Mouse (Mus musculus) Muller cell, postnatal 12 days (primary cell): ENCODE data around the gene Tle4.

Experiments used
- DNase-seq: peaks from one replicate; pipeline ENCODE4 v3.0.0-alpha.2; 2015; ENCODE audit errors: inconsistent ontology term

Tle4 gene

DNA sequence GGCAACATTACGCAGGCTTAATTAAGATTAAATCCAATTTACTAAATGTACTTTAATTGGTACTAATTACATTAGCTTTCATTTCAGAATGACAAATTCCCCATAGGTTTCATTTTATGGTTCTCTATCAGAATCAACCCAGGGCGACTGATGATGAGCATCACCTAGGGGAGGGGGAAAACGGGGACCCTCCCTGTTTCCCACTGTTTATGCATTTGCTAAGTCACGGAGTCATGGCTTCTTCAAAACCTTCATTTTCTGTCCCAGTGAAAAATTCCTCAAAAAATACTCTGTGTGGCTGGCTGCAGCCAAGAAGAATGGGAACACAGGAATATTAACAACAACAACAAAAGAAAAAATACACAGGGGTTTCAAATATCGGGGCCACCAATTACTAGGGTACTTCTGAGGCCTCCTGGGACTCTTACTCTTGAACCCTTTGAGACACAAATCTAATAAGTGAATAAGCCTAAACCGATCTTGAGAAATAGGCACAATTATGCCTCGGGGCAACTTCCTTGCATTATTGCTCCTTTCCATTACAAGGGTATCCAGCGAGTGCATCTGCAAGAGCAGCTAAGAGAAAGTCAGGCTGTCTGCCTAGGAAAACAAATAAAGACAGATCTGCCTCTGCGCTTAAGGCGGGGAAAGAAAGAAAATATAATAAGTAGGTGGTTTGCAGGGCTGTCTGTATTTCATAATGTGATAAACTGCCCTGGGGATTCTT, 5.9 kb downstream of the Tle4 start:
- no peak for DNase-seq

DNA sequence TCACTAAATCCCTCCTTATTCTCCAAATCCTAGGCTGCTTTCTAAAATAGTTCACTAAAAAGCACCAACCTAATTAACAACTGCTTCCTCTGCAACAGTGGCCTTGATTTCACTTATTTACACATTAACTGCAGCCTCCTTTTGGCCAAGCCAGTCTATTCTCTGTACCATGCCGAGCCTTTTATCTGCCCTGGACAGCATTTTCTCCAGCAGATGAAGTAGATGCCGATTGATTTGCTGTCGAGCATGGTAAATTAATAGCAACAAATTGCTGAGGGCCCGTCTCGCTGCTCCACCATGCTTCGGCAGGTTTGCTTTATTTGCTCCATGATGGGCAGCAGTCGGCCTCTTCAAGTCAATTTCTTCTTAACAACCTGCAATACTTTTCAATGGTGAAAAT, 7.7 kb downstream of the Tle4 start:
- no peak for DNase-seq

DNA sequence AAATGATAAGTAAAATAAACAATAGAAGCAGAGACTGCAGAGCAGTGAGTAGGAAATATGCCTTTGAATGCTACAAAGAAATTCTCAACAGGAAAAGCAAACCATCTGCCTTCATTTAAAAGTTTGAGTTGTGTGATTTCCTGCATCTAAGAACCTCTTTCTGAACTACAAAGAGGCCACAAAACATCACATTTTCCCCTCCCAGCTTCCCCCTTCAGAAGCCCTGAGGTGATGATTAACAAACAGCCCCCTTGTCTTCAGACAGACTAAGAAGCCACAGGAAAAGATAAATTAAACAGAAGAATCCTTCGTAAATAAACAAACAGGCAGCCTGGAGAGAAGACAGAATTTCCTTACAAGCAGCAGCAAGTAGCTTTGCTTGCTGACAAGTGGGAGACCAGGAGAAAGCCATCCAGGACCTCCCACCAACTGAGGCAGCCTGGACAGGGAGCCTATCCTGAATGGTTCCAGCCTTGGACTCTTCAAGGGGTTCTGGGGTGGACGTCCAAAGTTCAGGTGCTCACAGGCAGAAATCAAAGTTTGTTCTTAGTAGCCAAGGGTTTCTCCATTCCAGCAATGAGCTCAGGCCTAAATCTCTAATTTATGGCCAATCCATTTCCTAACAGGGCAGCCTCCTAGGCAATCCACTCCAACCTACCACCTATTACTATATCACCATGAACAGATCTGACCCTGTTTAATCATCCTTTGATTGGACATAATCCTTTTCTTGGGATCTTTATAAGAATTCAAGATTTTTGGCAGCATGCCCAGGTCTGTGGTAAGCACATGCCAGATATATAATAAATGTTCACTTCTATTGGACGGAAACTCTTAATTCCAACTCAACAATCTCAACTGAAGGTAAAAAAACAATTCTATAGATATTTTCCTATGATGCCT, 9.4 kb downstream of the Tle4 start:
- DNase-seq, result peak; percentile 66

DNA sequence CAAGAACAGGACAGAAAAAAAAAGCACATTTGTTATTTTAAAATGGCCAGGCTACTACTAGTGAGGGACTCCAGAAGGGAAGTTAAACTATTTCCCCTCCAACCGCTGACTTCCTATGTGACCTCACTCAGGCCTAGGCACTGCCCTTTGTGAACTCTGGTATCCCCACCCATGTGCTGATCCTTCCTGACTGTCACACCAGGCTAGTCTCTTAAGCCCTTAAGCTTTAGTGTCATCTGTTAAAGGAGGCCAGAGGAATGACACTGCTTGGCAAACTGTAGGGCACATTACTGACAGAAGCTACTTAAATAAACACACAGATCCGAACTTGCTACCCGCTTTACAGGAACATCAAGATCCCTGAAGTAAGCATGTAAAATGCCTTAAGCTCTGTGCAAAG, 11.7 kb downstream of the Tle4 start:
- no peak for DNase-seq

DNA sequence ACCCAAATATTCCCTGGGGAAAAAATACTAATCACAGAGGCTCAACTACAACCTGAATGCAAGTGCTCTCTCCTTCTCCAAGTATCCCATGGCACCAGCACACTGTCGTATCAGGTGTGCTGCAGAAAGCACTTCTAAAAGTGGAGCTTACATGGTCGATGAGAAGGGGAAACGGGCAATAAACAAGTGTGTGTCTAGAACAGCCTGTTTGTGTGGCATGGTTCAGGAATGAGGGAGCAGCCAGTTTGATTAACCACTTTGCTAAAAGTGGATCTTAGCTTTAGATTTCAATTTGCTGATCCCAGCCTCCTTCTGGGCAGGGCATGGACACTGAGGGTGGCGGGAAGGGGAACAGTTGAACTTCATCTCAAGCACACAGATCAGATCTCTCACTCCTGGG, 12.1 kb downstream of the Tle4 start:
- no peak for DNase-seq

DNA sequence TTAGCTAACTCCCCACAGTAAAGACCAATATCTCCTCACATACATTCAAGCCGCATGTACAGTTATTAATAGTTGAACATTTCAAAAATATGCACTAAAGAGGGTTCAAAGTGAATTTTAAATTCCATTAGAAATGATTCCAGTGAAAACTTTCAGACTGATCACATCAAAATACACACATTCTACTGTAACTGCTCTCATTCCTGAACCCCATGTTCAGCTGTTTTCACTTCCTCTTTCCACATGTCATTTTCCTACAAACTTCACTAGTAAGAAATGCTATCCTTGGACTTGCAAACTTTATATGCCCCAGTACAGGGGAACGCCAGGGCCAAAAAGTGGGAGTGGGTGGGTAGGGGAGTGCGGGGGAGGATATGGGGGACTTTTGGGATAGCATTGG, 12.6 kb downstream of the Tle4 start:
- no peak for DNase-seq

DNA sequence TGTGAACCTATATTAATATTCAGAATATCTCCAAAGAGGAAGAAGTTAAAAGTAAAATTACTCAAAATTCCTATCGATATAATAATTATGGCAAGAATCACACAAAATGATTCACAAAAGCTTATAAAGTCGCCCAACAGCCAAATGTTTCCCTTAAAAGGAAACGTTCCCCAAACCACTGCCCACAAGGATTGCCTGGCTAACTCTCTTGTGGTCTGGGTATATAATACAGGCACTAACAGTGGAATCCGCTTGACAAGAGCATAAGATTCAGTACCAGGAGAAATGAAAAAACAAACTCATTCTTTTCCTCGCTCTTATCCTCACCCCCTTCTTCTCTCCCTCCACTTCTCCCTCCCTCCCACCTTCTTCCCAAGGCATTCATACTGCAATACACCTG, 19.2 kb downstream of the Tle4 start:
- peak; percentile 70 for DNase-seq

DNA sequence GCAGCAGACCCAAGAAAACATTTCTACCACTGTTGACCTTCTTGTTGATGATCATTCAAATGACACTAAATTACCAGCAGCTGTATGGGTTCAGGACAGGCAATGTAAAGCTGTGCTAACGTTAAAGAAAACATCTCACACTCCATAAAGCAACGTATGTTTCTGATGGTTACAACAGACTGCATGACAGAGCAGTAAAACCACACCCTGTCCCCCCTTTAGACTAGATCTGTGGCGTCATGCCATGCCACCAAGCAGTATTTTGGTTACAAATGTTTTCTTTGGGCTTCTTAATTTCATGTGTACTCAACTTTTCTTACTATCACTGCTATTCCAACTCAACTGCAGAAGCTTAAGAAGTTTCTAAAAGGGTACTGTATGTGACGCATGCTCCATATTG, 19.8 kb downstream of the Tle4 start:
- DNase-seq, result no peak

DNA sequence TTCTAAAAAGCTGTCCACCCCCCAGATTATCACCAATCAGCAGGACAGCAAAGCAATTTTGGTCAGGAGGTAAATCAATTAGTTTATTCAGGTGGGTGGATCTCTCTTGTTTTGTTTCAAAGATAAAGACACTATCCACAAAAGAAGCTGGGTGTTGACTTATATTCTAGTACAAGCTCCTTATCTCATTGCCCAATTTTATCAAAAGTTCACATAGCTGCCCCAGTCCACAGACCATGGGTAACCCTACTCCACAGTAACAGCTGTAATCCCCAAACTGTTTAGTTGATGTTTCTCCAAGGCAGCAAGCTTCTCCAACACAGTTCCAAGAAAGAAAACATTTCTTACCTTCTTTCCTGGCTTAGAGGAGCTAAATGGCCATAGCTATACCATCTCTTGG, 21.5 kb downstream of the Tle4 start:
- DNase-seq, result no peak

DNA sequence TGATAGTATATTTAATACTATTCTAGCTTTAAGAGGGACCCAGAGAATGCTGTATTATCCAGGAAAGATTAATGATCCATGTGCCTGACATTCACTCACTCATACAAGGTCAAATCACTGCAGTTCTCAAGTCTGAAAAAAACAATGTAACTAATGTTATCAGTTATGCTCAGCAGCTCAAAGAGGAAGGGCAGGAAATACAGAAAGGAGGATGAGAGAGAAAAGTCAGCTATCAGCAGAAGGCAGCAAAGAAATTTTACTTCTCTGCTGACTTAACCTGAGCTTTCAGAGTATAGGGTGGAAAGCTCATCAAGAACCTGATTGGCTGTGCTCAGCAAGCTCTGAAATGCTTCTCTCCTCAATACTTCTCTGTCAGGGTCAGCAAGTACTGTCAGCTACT, 29.0 kb downstream of the Tle4 start:
- DNase-seq, result no peak

DNA sequence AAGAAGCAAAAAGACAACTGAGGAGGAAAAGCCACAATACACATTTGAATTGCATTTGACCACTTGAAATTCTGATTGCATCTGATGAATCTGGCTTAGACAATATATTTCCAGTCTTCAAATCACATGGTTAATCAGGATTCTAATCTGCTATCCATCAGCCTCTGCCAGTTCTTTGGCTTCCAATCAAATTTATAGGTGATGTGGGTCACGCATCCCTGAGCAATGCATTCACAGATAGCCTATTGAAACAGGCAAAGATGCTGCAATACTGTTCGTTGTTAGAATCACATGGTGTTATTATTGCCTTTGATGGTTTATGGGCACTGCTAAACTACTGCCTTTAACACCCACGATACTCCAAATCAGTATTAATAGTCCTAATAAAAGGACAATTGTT, 30.8 kb downstream of the Tle4 start:
- DNase-seq, result no peak

DNA sequence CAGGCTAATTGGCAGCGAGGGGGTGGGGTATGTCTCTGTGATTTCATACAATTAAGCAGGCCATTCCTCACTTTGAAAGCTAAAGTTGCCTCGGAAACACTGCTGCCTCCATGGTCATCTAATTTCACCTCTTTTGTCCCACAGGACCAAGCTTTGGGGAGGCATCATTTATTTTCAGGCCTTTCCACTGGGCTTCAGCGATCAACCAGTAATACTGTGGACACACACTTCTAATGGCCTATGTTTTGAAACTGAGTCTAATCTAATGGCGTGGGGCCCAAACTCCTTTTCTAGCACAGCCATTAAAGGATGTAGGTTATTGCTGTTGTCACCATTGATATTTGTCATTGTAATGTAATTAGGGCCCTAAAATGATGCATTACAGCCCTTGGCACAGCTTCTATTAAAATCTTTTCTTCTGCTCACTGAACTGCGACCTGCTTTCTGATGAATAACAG, 31.3 kb downstream of the Tle4 start:
- peak; percentile 96 for DNase-seq

DNA sequence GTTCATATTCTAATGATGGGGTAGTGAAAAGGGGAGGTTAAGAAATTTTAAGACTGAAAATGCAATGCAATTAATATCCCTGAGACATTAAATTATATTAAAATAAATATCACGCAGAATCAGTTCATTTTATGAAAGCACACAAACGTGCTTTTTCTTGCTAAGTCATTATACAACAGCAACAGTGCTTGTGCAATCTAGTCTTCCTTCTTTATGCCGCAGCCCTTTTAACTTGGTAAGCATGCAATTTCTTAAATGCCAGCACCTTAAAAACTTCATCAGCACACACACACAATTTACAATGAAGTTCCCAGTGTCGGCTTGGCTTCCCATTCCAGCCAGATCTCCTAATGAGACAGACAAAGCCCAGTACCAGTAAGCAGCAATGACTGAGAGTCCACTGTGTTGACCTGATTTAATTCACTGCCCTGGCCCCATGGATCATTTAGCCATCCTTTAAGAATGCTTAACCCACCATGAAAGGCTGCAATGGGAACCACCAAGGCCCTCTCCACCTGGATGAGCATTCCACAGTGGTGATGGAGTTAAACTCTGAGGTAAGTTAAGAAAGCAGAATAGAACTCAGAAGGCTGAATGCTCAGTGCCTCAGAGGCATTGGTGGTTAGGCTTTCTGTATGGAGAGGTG, 32.3 kb downstream of the Tle4 start:
- peak; percentile 91 for DNase-seq

DNA sequence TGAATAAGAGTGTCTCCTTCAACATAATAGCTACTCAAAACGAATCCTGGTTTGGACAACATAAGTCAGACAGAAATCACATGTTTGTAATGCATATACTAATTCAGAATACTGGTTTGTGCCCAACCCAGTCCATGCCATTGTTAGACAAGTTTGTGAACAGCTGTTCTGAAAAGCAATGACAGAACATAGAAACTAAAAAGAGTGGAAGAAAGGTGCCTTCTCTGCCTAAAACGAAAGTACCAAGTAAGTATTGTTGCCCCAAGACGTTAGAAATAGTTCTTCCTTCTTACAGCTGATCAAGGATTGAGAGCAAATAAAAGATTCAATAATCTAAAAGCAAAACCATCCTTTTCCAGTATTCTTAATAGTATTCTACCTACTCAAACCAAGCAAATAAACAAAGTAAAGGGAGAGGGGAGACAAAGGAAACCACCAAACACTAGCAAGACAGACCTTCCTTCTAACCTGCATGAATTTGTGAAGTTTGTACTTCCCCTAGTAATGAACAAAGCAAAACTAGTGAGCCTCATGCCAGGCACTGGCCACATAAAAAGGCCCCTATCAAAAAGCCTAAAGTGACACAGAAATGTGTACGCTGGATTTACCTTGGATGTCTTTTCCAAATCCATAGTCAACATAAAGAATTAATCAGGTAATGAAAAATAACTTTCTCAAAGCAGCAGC, 34.4 kb downstream of the Tle4 start:
- no peak for DNase-seq

DNA sequence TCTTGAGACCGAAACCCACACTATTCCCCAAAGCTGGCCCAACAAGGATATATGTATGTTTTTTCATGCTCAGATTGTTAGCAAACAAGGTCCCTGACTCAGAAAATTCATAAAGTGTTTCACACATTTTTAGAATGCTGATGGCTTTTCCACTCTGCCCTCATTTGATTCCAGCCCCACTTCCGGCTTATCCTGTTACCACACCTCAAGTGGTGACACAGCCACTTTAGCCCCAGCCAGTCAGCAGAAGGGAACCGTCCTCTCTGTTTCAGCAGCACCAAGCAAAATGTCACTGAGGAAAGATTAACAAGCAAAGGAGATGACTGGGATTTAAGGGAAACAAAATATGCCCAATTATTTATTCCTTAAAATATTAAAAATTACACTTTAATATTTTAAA, 50.0 kb downstream of the Tle4 start:
- DNase-seq, result no peak

DNA sequence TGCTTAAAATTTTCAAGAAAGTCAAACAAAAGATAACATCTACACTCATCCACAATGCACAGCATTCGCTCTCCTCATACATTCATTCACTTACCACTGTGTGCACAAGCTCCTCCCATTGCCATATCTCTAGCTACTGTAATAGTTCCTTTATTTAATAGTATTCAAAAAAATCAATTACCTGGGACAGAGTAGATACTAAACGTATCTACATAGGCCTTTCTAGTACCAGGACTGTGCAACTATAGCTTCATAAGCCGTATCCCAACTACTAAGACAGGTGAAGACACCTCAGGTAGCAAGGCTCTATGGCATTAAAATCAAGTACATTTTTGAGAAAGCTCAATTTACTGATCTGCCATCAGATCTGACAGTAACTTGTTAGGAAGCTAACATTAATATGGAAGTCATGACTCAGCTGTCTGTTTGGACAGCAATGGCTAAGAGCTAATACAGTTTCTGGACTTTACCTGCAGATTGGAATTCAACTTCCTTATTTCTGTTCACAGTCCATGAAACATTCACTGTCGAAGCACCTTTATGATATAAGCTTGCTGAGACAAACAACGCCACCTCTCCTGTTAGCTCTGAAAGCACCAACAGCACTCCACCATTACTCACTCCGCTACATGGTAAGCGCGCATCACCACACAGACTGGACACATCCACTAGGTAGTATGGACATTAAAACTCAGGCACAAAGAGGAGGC, 50.6 kb downstream of the Tle4 start:
- no peak for DNase-seq

DNA sequence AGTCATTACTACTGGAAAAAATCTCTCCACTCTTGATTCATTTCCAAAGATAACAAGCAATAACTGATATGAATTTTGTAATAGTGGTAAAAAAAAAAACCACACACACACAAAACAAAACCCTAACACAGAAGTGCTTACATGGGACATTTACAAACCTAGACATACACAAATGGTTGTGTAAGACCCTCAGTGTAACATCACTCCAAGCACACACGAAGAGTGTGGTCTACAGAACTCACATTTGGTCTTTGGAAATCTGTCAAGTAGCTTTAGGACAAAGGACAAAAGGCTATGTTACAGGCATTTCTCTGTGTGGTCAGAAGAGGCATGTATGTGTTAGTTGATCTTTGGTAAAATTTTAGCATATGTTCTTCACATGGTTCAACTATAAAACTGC, 52.4 kb downstream of the Tle4 start:
- no peak for DNase-seq

DNA sequence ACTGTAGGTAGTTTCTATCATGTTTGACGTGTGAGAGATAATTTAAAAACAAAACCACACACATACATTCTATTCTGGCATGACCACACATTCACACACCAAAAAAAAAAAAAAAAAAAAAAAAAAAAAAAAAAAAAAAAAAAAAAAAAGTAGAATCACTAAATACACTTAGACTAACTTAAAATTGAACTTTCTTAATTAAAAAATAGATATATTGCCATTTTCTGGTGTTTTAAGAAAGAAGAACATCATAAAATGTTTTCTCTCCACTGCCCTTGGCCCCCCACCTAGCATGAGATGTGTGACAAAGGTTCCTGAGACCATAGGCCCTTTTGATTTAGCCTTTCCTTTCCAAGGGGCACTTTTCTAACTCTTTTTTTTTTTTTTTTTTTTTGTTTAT, 54.5 kb downstream of the Tle4 start:
- no peak for DNase-seq

DNA sequence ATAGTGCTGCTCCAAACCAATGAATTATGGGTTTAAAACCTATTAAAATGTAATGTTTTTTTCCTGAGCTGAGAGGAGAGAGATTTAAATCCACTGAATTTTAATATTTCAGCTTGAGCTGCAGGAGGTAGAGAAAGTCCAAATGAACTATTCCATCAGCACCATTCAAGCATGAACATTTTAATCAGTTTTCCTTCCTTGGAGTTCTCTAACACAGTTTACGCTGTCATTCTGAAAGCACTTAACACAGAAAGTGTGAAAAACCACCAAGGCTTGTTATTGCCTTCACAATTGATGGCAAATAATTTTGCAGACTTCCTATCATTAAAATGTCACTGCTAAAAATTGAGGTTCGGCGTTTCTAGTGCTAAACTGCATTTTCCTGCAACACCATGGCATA, 57.2 kb downstream of the Tle4 start:
- DNase-seq, result no peak

DNA sequence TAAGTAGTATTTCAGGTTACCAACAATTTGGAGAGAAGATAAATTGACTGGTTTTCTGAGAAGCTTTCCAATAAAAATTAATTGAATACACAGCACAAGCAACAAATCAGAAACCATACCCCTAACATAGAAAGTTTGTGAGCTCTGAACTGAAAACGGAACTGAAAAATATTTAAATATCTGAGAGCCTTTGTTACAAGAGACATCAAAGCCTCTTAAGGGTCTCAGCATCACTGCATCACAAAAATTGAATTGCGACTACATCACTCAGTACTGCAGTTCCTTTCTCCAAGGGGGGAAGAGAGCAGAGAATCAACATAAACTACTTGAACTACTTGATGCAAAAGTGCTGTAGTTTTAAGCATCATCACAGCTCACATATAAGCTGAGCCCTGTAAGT, 61.2 kb downstream of the Tle4 start:
- DNase-seq, result no peak

DNA sequence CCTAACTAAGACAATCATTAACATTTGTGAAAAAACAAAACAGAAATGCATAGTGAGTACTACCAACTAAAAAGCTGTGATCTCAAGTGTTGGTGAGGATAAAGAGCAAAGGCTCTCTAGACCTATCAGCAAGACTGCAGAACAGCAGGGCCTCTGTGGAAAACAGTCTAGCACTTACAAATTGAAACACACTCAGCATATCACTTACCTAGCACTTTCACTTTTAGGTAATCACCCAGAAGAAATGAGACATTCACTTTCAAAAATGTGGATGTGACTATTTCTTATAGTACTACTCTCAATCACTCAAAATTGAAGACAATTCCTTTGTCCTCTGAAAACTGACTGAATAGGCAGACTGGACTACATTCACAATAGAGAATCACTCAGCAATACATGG, 63.4 kb downstream of the Tle4 start:
- no peak for DNase-seq
